Mouse (Mus musculus) mouse trophoblast stem cell (cell line): ENCODE data around the gene Lyl1.

ENCODE experiments used
- in situ Hi-C, 2 experiments: fragments of 300-500 bp; cut with MseI, MboI; formaldehyde crosslinking; loops; 2 replicates in 1 of 2; 3 replicates in 1 of 2; pipeline ENCODE4 v1.15.1; 2025

The Lyl1 gene

GRCm38 (mm10) chr8:84722530-84722849 is 21.2 kb downstream of the Lyl1 start:
- in situ Hi-C loops = no loop called here

GRCm38 (mm10) chr8:84722850-84723570 is 21.8 kb downstream of the Lyl1 start, which contains the start of gene G430095P16Rik:
Gene G430095P16Rik, plus strand, starts transcription at chr8:84723007.
- in situ Hi-C loops = no loop called here

GRCm38 (mm10) chr8:84723571-84723900 is 22.3 kb downstream of the Lyl1 start:
- in situ Hi-C loops = no loop called here

GRCm38 (mm10) chr8:84724683-84725082 is 23.4 kb downstream of the Lyl1 start:
- in situ Hi-C loops = no loop called here

- in situ Hi-C loops = no loop called here
Measured at GRCm38 (mm10) chr8:84725246-84725940, 24.1 kb downstream of the Lyl1 start.

- in situ Hi-C loops = no loop called here
Measured at GRCm38 (mm10) chr8:84725941-84726259, 24.6 kb downstream of the Lyl1 start.

GRCm38 (mm10) chr8:84728474-84728873 is 27.2 kb downstream of the Lyl1 start:
- in situ Hi-C loops = no loop called here

GRCm38 (mm10) chr8:84729921-84730362 is 28.7 kb downstream of the Lyl1 start:
- in situ Hi-C loops = no loop called here

GRCm38 (mm10) chr8:84730541-84731370 is 29.5 kb downstream of the Lyl1 start:
- in situ Hi-C loops = no loop called here

GRCm38 (mm10) chr8:84731371-84732177 is 30.3 kb downstream of the Lyl1 start:
- in situ Hi-C loops = no loop called here

GRCm38 (mm10) chr8:84732545-84732944 is 31.3 kb downstream of the Lyl1 start:
- in situ Hi-C loops = no loop called here

GRCm38 (mm10) chr8:84732996-84733395 is 31.7 kb downstream of the Lyl1 start:
- in situ Hi-C loops = no loop called here

- in situ Hi-C loops = no loop called here
Measured at GRCm38 (mm10) chr8:84733959-84734358, 32.7 kb downstream of the Lyl1 start.

GRCm38 (mm10) chr8:84734680-84735079 is 33.4 kb downstream of the Lyl1 start:
- in situ Hi-C loops = no loop called here

- in situ Hi-C loops = no loop called here
Measured at GRCm38 (mm10) chr8:84735597-84735996, 34.3 kb downstream of the Lyl1 start.

GRCm38 (mm10) chr8:84736521-84736920 is 35.3 kb downstream of the Lyl1 start:
- in situ Hi-C loops = no loop called here

GRCm38 (mm10) chr8:84737608-84738007 is 36.4 kb downstream of the Lyl1 start:
- in situ Hi-C loops = no loop called here

GRCm38 (mm10) chr8:84738266-84738665 is 37.0 kb downstream of the Lyl1 start:
- in situ Hi-C loops = no loop called here

GRCm38 (mm10) chr8:84738715-84739400 is 37.6 kb downstream of the Lyl1 start:
- in situ Hi-C loops = no loop called here

- in situ Hi-C loops = no loop called here
Measured at GRCm38 (mm10) chr8:84739401-84739742, 38.1 kb downstream of the Lyl1 start.
